ENCODE assay signal across 15 mouse cellular contexts in the genomic region with DNA sequence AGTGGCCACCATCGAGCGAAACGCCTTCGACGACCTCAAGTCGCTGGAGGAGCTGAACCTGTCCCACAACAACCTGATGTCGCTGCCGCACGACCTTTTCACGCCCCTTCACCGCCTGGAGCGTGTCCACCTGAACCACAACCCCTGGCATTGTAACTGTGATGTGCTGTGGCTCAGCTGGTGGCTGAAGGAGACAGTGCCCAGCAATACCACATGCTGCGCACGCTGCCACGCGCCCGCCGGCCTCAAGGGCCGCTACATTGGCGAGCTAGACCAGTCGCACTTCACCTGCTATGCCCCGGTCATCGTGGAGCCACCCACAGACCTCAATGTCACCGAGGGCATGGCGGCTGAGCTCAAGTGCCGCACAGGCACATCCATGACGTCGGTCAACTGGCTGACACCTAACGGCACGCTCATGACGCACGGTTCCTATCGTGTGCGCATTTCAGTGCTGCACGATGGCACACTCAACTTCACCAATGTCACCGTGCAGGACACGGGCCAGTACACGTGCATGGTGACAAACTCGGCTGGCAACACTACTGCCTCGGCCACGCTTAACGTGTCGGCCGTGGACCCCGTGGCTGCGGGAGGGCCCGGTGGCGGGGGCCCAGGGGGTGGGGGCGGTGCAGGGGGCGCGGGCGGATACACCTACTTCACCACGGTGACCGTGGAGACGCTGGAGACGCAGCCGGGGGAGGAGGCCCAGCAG. TPM values are rescaled to one million over a fixed set of nuclear protein-coding genes. Genes with fewer than 3 reads are reported as not detected.
DNase-seq lines count a peak whose midpoint lies in the region; ATAC-seq and TF ChIP-seq lines count a peak whose summit lies in the region.
"Had no signal": no experiment of that assay in that cellular context is flagged by ENCODE, and none has a peak within 500 bp of the region (broad histone marks: within the 10 kb centered on the region; RNA-seq: fewer than 3 reads in every experiment).

No protein-coding gene starts in this region.

- 67% methylated on average over 57 of the region's 57 CpGs for whole genome bisulfite sequencing in hindbrain, embryonic 10.5 days
- 69% methylated on average over 57 of the region's 57 CpGs for WGBS in hindbrain, embryonic 14.5 days
- WGBS in neural tube, embryonic 12.5 days = 59% methylated on average over 57 of the region's 57 CpGs
- 52% methylated on average over 51 of the region's 57 CpGs for WGBS in limb, embryonic 14.5 days

- no peak overlapping the region for H3K27ac ChIP-seq in hindbrain, embryonic 10.5 days
- no peak overlapping the region for H3K27ac ChIP-seq in hindbrain, embryonic 14.5 days
- no peak overlapping the region for H3K27ac ChIP-seq in neural tube, embryonic 12.5 days
- H3K27ac ChIP-seq in limb, embryonic 14.5 days (replicated peaks; ENCODE audit: low read depth, low read length) = no peak overlapping the region
- H3K27ac ChIP-seq: forebrain, embryonic 13.5 days had no signal

- H3K4me3 ChIP-seq in hindbrain, embryonic 10.5 days = peak overlapping the region; percentile 38; the same call in 1 of the 2 replicates
- no peak overlapping the region for H3K4me3 ChIP-seq in hindbrain, embryonic 14.5 days (replicated peaks; ENCODE audit: low read length)
- H3K4me3 ChIP-seq in neural tube, embryonic 12.5 days = no peak overlapping the region
- peak overlapping the region; percentile 27; the same call in 1 of the 2 replicates for H3K4me3 ChIP-seq in limb, embryonic 14.5 days (replicated peaks; ENCODE audit: low read length)
- H3K4me3 ChIP-seq: forebrain, embryonic 13.5 days had no signal

- H3K4me1 ChIP-seq in hindbrain, embryonic 10.5 days (replicated peaks) = peaks cover 46% of the 10 kb centered on the region
- H3K4me1 ChIP-seq in hindbrain, embryonic 14.5 days (replicated peaks; ENCODE audit: control insufficient read depth, insufficient read depth, low read length) = peaks cover 23% of the 10 kb centered on the region
- peaks cover 32% of the 10 kb centered on the region for H3K4me1 ChIP-seq in neural tube, embryonic 12.5 days
- H3K4me1 ChIP-seq in limb, embryonic 14.5 days (ENCODE audit: control insufficient read depth, insufficient read depth, low read length) = peaks cover 2% of the 10 kb centered on the region; the same call in 1 of the 2 replicates

- ATAC-seq in hindbrain, embryonic 14.5 days (ENCODE audit: low FRiP score) = no peak
- no peak for ATAC-seq in neural tube, embryonic 12.5 days (ENCODE audit: low FRiP score, low read depth)
- ATAC-seq in limb, embryonic 14.5 days (ENCODE audit: low FRiP score, low read depth) = no peak
- ATAC-seq: forebrain, embryonic 13.5 days; intestine, postnatal 0 days had no signal

- H3K4me2 ChIP-seq in hindbrain, embryonic 14.5 days (replicated peaks) = no peak overlapping the region
- peak overlapping the region; percentile 42 for H3K4me2 ChIP-seq in neural tube, embryonic 12.5 days (replicated peaks)
- H3K4me2 ChIP-seq in limb, embryonic 14.5 days (replicated peaks; ENCODE audit: low read depth, low read length, severe bottlenecking) = no peak overlapping the region
- H3K4me2 ChIP-seq: forebrain, embryonic 13.5 days had no signal

- no peak for DNase-seq in hindbrain, embryonic 10.5 days (ENCODE audit: low spot score)
- DNase-seq in hindbrain, embryonic 14.5 days (ENCODE audit: low spot score) = no peak
- DNase-seq in neural tube, embryonic 10.5 days (ENCODE audit: extremely low spot score, low spot score) = no peak
- peak; percentile 61 for DNase-seq in cerebellum, adult 9-11 months
- no peak for DNase-seq in limb, embryonic 14.5 days (ENCODE audit: low spot score)
- no peak for DNase-seq in adrenal gland, postnatal 36 days
- DNase-seq in embryo, embryonic 10 days (ENCODE audit: low spot score) = no peak
- DNase-seq: adrenal gland, adult 8-10 months; left cerebral cortex, postnatal 4 days; lung, postnatal 36 days; spleen, adult 18-20 months had no signal

- peaks cover 59% of the 10 kb centered on the region for H3K27me3 ChIP-seq in hindbrain, embryonic 10.5 days (ENCODE audit: insufficient read depth, poor library complexity, severe bottlenecking)
- H3K27me3 ChIP-seq in hindbrain, embryonic 14.5 days (ENCODE audit: control insufficient read depth, insufficient read depth, low read length) = no peaks in the 10 kb centered on the region
- H3K27me3 ChIP-seq in neural tube, embryonic 12.5 days (replicated peaks) = peaks cover 47% of the 10 kb centered on the region
- peaks cover 39% of the 10 kb centered on the region for H3K27me3 ChIP-seq in limb, embryonic 14.5 days (ENCODE audit: control insufficient read depth, insufficient read depth, low read length)

- peaks cover 76% of the 10 kb centered on the region for H3K36me3 ChIP-seq in hindbrain, embryonic 10.5 days
- H3K36me3 ChIP-seq in hindbrain, embryonic 14.5 days (replicated peaks; ENCODE audit: control insufficient read depth, insufficient read depth) = peaks cover 74% of the 10 kb centered on the region
- peaks cover 64% of the 10 kb centered on the region for H3K36me3 ChIP-seq in neural tube, embryonic 12.5 days
- H3K36me3 ChIP-seq in limb, embryonic 14.5 days (ENCODE audit: control insufficient read depth, insufficient read depth, low read length) = 0 out of 2 replicates have a peak, but pooled peaks cover 9% of the 10 kb centered on the region

- H3K9ac ChIP-seq in hindbrain, embryonic 14.5 days = no peak overlapping the region
- H3K9ac ChIP-seq in neural tube, embryonic 12.5 days = no peak overlapping the region
- no peak overlapping the region for H3K9ac ChIP-seq in limb, embryonic 14.5 days (ENCODE audit: low read depth, low read length, severe bottlenecking)
- H3K9ac ChIP-seq: forebrain, embryonic 13.5 days had no signal

- no peak for TF ChIP-seq POLR2A in limb, embryonic 14.5 days (IDR thresholded peaks at IDR 0.05; ENCODE audit: borderline replicate concordance, extremely low read depth, insufficient read depth, insufficient read length)

- no peaks in the 10 kb centered on the region for H3K9me3 ChIP-seq in hindbrain, embryonic 10.5 days
- no peaks in the 10 kb centered on the region for H3K9me3 ChIP-seq in hindbrain, embryonic 14.5 days (ENCODE audit: control insufficient read depth, low read length)
- peaks cover 3% of the 10 kb centered on the region; the same call in 1 of the 2 replicates for H3K9me3 ChIP-seq in neural tube, embryonic 12.5 days
- no peaks in the 10 kb centered on the region for H3K9me3 ChIP-seq in limb, embryonic 14.5 days (ENCODE audit: control insufficient read depth, low read length)

RNA-seq across cellular contexts. Expression of a gene that starts 3.5 kb away (rescaled TPM):
- polyA plus RNA-seq in hindbrain, embryonic 10.5 days (2016; fragmentation: Nextera tagmentation; extraction: Ambion mirVana) = 0.78 and 1.8 TPM in 2 replicates
- 3.4 and 5.1 TPM in 2 replicates for polyA plus RNA-seq in hindbrain, embryonic 14.5 days (2014; fragmentation: Nextera tagmentation; extraction: Ambion mirVana)
- polyA plus RNA-seq in neural tube, embryonic 12.5 days (2016; fragmentation: Nextera tagmentation; extraction: Ambion mirVana) = 1.3 and 3.8 TPM in 2 replicates
- 1.8 and 3.1 TPM in 2 replicates for polyA plus RNA-seq in limb, embryonic 14.5 days (2012; rRNA removed)
- polyA plus RNA-seq in limb, embryonic 14.5 days (2014; fragmentation: Nextera tagmentation; extraction: Ambion mirVana) = 0.37 and 0.58 TPM in 2 replicates
- total RNA-seq in adrenal gland, postnatal 36 days (2021) = under 1 TPM in 1 of 2 experiments, not detected in 1; 0.63 TPM
- total RNA-seq: MEL had no signal

RNA-seq across cellular contexts. Expression of a gene that starts 6.1 kb away (rescaled TPM):
- 86.2 and 89.2 TPM in 2 replicates for polyA plus RNA-seq in hindbrain, embryonic 10.5 days (2016; fragmentation: Nextera tagmentation; extraction: Ambion mirVana)
- polyA plus RNA-seq in hindbrain, embryonic 14.5 days (2014; fragmentation: Nextera tagmentation; extraction: Ambion mirVana) = 26.9 and 33.4 TPM in 2 replicates
- polyA plus RNA-seq in neural tube, embryonic 12.5 days (2016; fragmentation: Nextera tagmentation; extraction: Ambion mirVana) = 61.5 and 61.7 TPM in 2 replicates
- 167 and 215 TPM in 2 replicates for polyA plus RNA-seq in limb, embryonic 14.5 days (2012; rRNA removed)
- polyA plus RNA-seq in limb, embryonic 14.5 days (2014; fragmentation: Nextera tagmentation; extraction: Ambion mirVana) = 78.9 and 81.5 TPM in 2 replicates
- 10 to 100 TPM; 53.9 to 61.0 TPM for total RNA-seq in adrenal gland, postnatal 36 days (2021)

RNA-seq across cellular contexts. Expression of a gene that starts 32.8 kb away (rescaled TPM):
- 1.7 and 4.4 TPM in 2 replicates for polyA plus RNA-seq in hindbrain, embryonic 10.5 days (2016; fragmentation: Nextera tagmentation; extraction: Ambion mirVana)
- 26.4 and 26.5 TPM in 2 replicates for polyA plus RNA-seq in hindbrain, embryonic 14.5 days (2014; fragmentation: Nextera tagmentation; extraction: Ambion mirVana)
- 10.4 and 12.6 TPM in 2 replicates for polyA plus RNA-seq in neural tube, embryonic 12.5 days (2016; fragmentation: Nextera tagmentation; extraction: Ambion mirVana)
- 15.3 and 23.0 TPM in 2 replicates for polyA plus RNA-seq in limb, embryonic 14.5 days (2012; rRNA removed)
- 1.6 and 1.8 TPM in 2 replicates for polyA plus RNA-seq in limb, embryonic 14.5 days (2014; fragmentation: Nextera tagmentation; extraction: Ambion mirVana)
- total RNA-seq in adrenal gland, postnatal 36 days (2021) = 1 to 10 TPM; 3.9 to 4.9 TPM

RNA-seq across cellular contexts. Expression of a gene that starts 34.7 kb away (rescaled TPM):
- 102 and 122 TPM in 2 replicates for polyA plus RNA-seq in hindbrain, embryonic 10.5 days (2016; fragmentation: Nextera tagmentation; extraction: Ambion mirVana)
- polyA plus RNA-seq in hindbrain, embryonic 14.5 days (2014; fragmentation: Nextera tagmentation; extraction: Ambion mirVana) = 167 and 182 TPM in 2 replicates
- 135 and 136 TPM in 2 replicates for polyA plus RNA-seq in neural tube, embryonic 12.5 days (2016; fragmentation: Nextera tagmentation; extraction: Ambion mirVana)
- polyA plus RNA-seq in limb, embryonic 14.5 days (2012; rRNA removed) = 182 and 265 TPM in 2 replicates
- 149 and 151 TPM in 2 replicates for polyA plus RNA-seq in limb, embryonic 14.5 days (2014; fragmentation: Nextera tagmentation; extraction: Ambion mirVana)
- 10 to 100 TPM; 91.2 to 99.2 TPM for total RNA-seq in adrenal gland, postnatal 36 days (2021)

RNA-seq across cellular contexts. Expression of a gene that starts 34.7 kb away (rescaled TPM):
- polyA plus RNA-seq in hindbrain, embryonic 10.5 days (2016; fragmentation: Nextera tagmentation; extraction: Ambion mirVana) = 17.1 and 20.5 TPM in 2 replicates
- polyA plus RNA-seq in hindbrain, embryonic 14.5 days (2014; fragmentation: Nextera tagmentation; extraction: Ambion mirVana) = 10.9 and 23.8 TPM in 2 replicates
- polyA plus RNA-seq in neural tube, embryonic 12.5 days (2016; fragmentation: Nextera tagmentation; extraction: Ambion mirVana) = 26.3 and 28.1 TPM in 2 replicates
- 19.8 and 21.5 TPM in 2 replicates for polyA plus RNA-seq in limb, embryonic 14.5 days (2012; rRNA removed)
- 12.2 and 13.6 TPM in 2 replicates for polyA plus RNA-seq in limb, embryonic 14.5 days (2014; fragmentation: Nextera tagmentation; extraction: Ambion mirVana)
- total RNA-seq in adrenal gland, postnatal 36 days (2021) = 1 to 10 TPM; 8.5 to 9.5 TPM

Comparison
In these comparisons a context has a peak if more than half of its experiments do, and no peak if none do; other contexts are left out.
1. H3K4me3 ChIP-seq: peak in hindbrain, embryonic 10.5 days (single experiment) and limb, embryonic 14.5 days (single experiment); none in hindbrain, embryonic 14.5 days (single experiment) and neural tube, embryonic 12.5 days (single experiment).